Comparison of ENCODE assay signal across 21 mouse cellular contexts in genomic region chr9:67847606-67848005, GRCm38 (mm10). TPM values are rescaled to one million over a fixed set of nuclear protein-coding genes. Genes with fewer than 3 reads are reported as not detected.
A peak's percentile ranks its signal among the peaks of the same experiment; 100 is the strongest.
DNase-seq lines count a peak whose midpoint lies in the region.
"Had no signal": no experiment of that assay in that cellular context is flagged by ENCODE, and none has a peak within 500 bp of the region (broad histone marks: within the 10 kb centered on the region; RNA-seq: fewer than 3 reads in every experiment).

No protein-coding gene starts in this region.

- DNase-seq in cerebellum, adult 18-20 months: peak; percentile 15 to 40
- DNase-seq in cerebellum, postnatal 36 days: no peak
- DNase-seq in layer of hippocampus, adult 18-20 months (ENCODE audit: low spot score in 2 of 2): peak; percentile 35 to 80
- DNase-seq in layer of hippocampus, postnatal 25 days (ENCODE audit: extremely low spot score in 1 of 2, low spot score in 1 of 2): no peak
- DNase-seq in adipocyte (ENCODE audit: low spot score): peak; percentile 52
- DNase-seq in brain, adult 2 months (ENCODE audit: low read depth, low spot score): peak; percentile 69
- DNase-seq in lung, postnatal 25 days (ENCODE audit: low spot score): no peak
- DNase-seq: forebrain, postnatal 0 days; gastrocnemius, postnatal 36 days; heart, postnatal 4 days; kidney, adult 18-20 months; kidney, postnatal 4 days; left cerebral cortex, postnatal 4 days; lung, adult 18-20 months; lung, postnatal 10 days; right cerebral cortex, adult 18-20 months; right cerebral cortex, postnatal 4 days; thymus, adult 18-20 months; thymus, postnatal 36 days had no signal

RNA-seq across cellular contexts. Expression of gene Vps13c, which starts 7.4 kb away (rescaled TPM):
- total RNA-seq in layer of hippocampus, adult 18-20 months (2021): 100 to 1,000 TPM; 101 to 109 TPM
- 100 to 1,000 TPM in 1 of 2 experiments, 10 to 100 TPM in 1; 85.7 to 110 TPM for total RNA-seq in layer of hippocampus, postnatal 25 days (2021)

RNA-seq across cellular contexts. Expression of gene C2cd4a, which starts 15.5 kb away (rescaled TPM):
- 1 to 10 TPM; 1.6 to 3.2 TPM for total RNA-seq in layer of hippocampus, adult 18-20 months (2021)
- total RNA-seq in layer of hippocampus, postnatal 25 days (2021): 1 to 10 TPM; 2.1 to 2.2 TPM
- total RNA-seq: heart, postnatal 4 days; left cerebral cortex, postnatal 4 days; megakaryocyte, adult 5-6 weeks; MEL had no signal

Comparison
In these comparisons a context has a peak if more than half of its experiments do, and no peak if none do; other contexts are left out.
1. DNase-seq: peak in cerebellum, adult 18-20 months (2 of 2), layer of hippocampus, adult 18-20 months (2 of 2), adipocyte (single experiment) and brain, adult 2 months (single experiment); none in cerebellum, postnatal 36 days (0 of 2), layer of hippocampus, postnatal 25 days (0 of 2) and lung, postnatal 25 days (single experiment).